Mouse (Mus musculus): ENCODE measurements around the gene Ccdc186.
"Not testable (repeated sequence)": the region's sequence is repeated elsewhere in the genome, so short reads cannot be mapped to it uniquely, and the experiment has no call there.

Gene Ccdc186

DNA sequence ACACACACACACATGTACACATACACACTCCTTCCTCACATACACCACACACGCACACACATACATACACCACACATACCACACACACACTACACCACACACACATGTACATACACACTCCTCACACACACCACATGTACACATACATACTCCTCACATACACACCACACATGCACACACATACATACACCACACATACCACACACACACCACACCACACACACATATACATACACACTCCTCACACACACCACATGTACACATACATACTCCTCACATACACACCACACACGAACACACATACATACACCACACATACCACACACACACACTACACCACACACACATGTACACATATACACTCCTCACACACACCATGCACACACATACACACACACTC, 63.7 kb downstream of the Ccdc186 start:
- no peak for ATAC-seq (ENCODE audit: low TSS enrichment)

DNA sequence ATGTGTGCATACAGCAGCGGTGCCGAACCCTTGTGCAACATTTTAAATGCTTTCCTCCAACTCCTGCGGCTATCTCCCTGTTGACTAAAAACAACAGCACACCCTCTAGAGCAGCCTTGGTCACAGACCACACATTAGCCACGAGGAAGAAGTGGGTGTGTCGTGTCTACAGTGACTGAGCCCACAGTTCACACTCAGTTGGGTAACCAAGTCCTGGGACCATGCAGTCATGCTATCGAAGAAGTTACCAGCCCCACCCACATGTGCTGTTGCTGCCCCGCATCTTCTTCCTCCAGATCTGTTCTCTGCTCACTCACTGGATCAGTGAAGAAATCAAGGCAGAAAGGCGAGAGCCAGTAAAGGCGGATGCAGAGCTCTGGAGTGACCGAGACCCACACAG, 65.6 kb downstream of the Ccdc186 start:
- ATAC-seq (ENCODE audit: low TSS enrichment), result no peak; the same call in 1 of the 2 replicates

DNA sequence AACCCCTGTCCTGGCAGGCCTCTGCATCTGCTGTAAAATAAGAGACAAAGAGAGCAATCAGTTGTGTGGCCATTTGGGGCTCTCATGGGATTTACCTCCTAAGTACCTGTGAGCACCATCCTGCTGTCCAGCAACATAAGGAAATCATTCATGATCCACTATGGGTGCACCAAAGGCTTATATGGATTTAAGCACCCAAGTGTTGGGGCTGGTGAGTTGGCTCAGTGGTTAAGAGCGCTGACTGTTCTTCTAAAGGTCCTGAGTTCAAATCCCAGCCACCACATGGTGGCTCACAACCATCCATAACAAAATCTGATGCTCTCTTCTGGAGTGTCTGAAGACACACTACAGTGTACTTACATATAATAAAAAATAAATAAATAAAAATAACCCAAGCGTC, 67.5 kb downstream of the Ccdc186 start:
- ATAC-seq (ENCODE audit: low TSS enrichment), result not testable (repeated sequence)

DNA sequence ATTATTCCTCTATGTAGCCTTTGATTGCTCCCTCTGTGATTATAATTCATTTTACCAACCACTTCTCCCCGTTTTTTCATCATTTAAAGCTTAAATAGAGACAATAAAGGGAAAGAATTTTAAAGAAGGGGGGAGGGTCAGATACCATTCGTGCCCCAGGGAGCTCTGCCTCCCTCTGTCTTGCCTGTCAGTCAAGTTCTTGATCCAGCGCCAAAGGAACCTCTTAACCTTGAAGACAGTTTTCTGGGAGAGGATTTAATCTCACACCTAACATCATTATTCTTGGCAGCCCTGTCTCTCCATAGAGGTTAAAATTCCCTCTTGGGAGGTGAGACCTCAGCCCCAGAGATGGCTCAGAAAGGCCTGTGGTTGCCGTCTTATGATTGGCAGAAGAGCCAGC, 71.3 kb downstream of the Ccdc186 start:
- ATAC-seq (ENCODE audit: low TSS enrichment), result no peak

DNA sequence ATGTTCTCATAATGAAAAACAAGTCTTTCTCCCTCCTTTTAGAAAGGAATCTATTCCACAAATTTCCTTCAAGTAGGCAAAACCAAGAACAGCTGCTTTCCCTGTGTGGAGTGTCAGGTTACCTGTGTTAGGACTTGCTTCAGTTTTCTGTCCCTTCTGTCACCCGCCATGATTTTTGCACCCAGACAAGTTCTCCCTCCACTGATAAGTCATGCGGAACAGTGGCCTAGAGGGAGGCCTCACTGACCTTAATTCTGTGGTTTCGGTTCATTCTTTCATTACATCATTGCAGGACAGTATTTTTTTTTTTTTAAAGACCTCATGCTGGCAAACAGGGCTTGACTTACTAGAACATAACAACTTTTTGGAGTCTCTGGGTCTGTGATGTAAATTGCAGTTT, 72.6 kb downstream of the Ccdc186 start:
- ATAC-seq (ENCODE audit: low TSS enrichment), result no peak

DNA sequence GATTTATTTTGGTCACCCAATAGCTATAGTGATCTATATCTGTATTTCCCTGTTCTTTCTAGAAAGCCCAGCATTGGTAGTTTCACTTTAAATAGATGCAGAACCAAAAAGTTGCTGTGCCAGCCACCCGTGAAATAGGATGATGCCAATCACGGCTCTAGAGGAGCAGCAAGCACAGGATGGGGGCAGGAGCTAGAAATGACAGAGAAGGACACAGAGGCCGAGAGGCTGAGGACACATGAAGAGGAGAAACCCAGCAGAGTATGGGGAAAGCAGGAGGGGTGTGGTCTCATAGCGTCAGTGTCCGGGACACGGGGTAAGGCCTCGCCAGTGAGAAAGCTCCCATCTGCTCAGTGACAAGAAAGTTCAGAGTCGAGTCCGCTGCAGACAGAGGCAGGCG, 74.1 kb downstream of the Ccdc186 start:
- peak; percentile 54 for ATAC-seq (ENCODE audit: low TSS enrichment)

DNA sequence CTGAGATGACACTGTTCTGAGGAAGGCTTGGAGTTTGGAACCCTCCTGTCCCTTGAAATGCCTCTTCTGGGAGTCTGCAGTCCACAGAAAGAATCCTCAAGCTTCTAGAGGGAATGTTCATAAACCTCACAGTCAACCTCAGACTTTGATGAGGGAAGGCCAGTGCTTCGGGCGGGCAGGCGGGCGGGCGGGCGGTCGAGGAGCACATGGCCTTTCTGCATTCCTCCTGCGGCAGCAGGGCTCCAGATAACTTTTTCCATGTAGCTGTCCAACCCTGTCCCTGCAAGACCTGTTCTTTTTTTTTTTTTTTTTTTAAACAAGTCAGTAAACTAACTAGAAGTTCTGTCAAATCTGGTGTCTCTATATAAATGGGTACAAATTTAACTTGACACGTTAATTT, 75.4 kb downstream of the Ccdc186 start:
- no peak for ATAC-seq (ENCODE audit: low TSS enrichment)

DNA sequence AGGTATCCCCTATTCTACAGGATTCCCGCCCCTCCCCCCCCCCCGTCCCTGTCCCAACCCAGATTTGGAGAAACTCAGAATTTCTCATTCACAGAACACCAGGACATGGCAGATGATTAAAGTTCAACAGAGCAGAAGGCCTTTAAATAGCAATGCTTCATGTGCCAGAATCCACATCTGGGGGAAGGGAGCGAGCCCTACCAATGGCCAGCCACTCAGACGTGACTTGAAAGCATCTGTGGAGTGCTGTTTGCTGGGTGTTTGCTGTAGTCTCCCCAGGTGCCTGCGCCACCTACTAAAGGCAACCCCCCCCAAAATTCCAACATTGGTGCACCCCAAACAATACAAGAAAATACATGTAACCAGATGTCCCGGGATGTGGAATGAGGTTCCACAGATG, 76.5 kb downstream of the Ccdc186 start:
- ATAC-seq (ENCODE audit: low TSS enrichment), result no peak

DNA sequence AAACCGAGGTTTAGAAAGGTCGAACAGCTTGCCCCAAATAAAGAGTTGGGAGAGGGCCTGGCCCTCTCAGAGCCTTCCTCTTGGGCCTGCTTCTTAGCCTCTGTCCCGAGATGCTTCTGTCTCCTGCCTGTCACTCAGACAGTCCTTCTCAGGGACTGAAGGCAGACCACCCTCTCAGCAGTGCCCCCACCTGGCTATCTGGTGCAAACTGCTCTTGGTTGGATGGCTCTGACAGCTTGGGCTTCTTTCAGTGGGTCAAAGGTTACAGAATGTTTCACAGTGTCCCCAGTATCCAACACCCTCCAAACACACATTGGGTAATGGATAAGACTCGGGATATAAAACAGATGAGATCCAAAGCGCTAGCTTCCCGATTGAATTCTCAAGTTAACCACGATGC, 76.9 kb downstream of the Ccdc186 start:
- ATAC-seq (ENCODE audit: low TSS enrichment), result no peak

Data from frontal cortex, adult (tissue).